14 mouse cellular contexts compared by ENCODE assay signal in the genomic region with DNA sequence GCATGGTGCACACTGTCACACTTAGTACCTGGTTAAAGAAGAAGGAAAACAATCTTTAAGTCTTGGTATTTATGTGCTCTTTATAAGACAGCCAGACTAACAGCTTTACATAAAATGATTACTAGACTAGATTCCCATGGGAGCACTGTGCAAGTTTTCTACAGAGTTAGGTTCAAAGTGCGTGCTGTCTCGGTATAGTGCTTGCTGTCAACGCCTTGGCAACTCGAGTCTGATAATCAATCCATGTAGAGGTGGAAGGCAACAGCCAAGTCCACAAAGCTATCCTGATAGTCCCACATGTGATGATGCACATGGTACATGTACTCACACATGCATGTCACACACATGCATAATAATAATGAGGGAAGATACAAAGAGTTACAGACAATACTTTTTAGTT.
"Had no signal": no experiment of that assay in that cellular context is flagged by ENCODE, and none has a peak within 500 bp of the region (broad histone marks: within the 10 kb centered on the region; RNA-seq: fewer than 3 reads in every experiment).

No protein-coding gene starts in this region.

- H3K9ac ChIP-seq: liver, embryonic 12.5 days; liver, embryonic 15.5 days; lung, embryonic 15.5 days; midbrain, embryonic 12.5 days had no signal

- H3K4me1 ChIP-seq: midbrain, embryonic 12.5 days had no signal

- H3K9me3 ChIP-seq: liver, embryonic 12.5 days; liver, embryonic 15.5 days; lung, embryonic 15.5 days; midbrain, embryonic 12.5 days had no signal

- H3K27ac ChIP-seq: layer of hippocampus, adult 2 months; left cerebral cortex, adult 2 months; liver, embryonic 12.5 days; liver, embryonic 15.5 days; lung, embryonic 15.5 days; midbrain, embryonic 12.5 days; stomach, postnatal 0 days had no signal

- H3K4me3 ChIP-seq: layer of hippocampus, adult 2 months; left cerebral cortex, adult 2 months; liver, embryonic 12.5 days; liver, embryonic 15.5 days; lung, embryonic 15.5 days; midbrain, embryonic 12.5 days had no signal

- DNase-seq: kidney, adult 8-10 months; kidney, postnatal 14 days; layer of hippocampus, adult 9-11 months; thymus, adult 2 months; thymus, postnatal 14 days had no signal

- H3K4me2 ChIP-seq: liver, embryonic 12.5 days; liver, embryonic 15.5 days; lung, embryonic 15.5 days; midbrain, embryonic 12.5 days had no signal

- ATAC-seq: inflammation-experienced regulatory T-cells, adult 6 months; liver, embryonic 12.5 days; midbrain, embryonic 16.5 days had no signal

- H3K27me3 ChIP-seq: liver, embryonic 12.5 days; liver, embryonic 15.5 days; lung, embryonic 15.5 days; midbrain, embryonic 12.5 days had no signal
